Mouse (Mus musculus) hindbrain, embryonic 11.5 days (tissue): ENCODE results near the gene Cenpk. TPM values are rescaled to one million over a fixed set of nuclear protein-coding genes. Genes with fewer than 3 reads are reported as not detected.

Experiments
- ATAC-seq: fragments of 200-750 bp; cut with Nextera tagmentation; 2 replicates; pipeline ENCODE4 v1.8.0; 2017; ENCODE audit warnings: mild to moderate bottlenecking, moderate TSS enrichment, moderate library complexity; ENCODE audit not compliant: low FRiP score
- DNase-seq: peaks from one replicate; pipeline ENCODE4 v3.0.0-alpha.2; 2015; ENCODE audit warnings: low spot score
- H3K27ac ChIP-seq: fragments of 300-500 bp; sonication (generic); 2 replicates; pipeline ENCODE4 v1.5.1; 2014; ENCODE audit warnings: mild to moderate bottlenecking, low read depth, low read length
- H3K27me3 ChIP-seq: fragments of 300-500 bp; sonication (generic); 2 replicates; pipeline ENCODE4 v1.6.1; 2014; ENCODE audit warnings: mild to moderate bottlenecking, low read length, moderate library complexity, mixed read lengths; ENCODE audit not compliant: control insufficient read depth, insufficient read depth
- H3K36me3 ChIP-seq: fragments of 300-500 bp; sonication (generic); 2 replicates; pipeline ENCODE4 v1.6.1; 2014; ENCODE audit warnings: mild to moderate bottlenecking, low read length, moderate library complexity, mixed read lengths; ENCODE audit not compliant: control insufficient read depth, insufficient read depth
- H3K4me1 ChIP-seq: fragments of 300-500 bp; sonication (generic); replicated peaks from 2 replicates; pipeline ENCODE4 v1.6.1; 2014; ENCODE audit warnings: low read length, mixed read lengths; ENCODE audit not compliant: control insufficient read depth, insufficient read depth
- H3K4me2 ChIP-seq: fragments of 300-500 bp; sonication (generic); replicated peaks from 2 replicates; pipeline ENCODE4 v1.6.1; 2014; ENCODE audit warnings: mild to moderate bottlenecking, low read depth, low read length
- H3K4me3 ChIP-seq: fragments of 300-500 bp; sonication (generic); 2 replicates; pipeline ENCODE4 v1.5.1; 2014; ENCODE audit warnings: low read depth, low read length
- H3K9ac ChIP-seq: fragments of 300-500 bp; sonication (generic); 2 replicates; pipeline ENCODE4 v1.6.1; 2014; ENCODE audit warnings: low read depth, low read length
- H3K9me3 ChIP-seq: fragments of 300-500 bp; sonication (generic); 2 replicates; pipeline ENCODE4 v1.6.1; 2016; ENCODE audit warnings: low read length; ENCODE audit not compliant: control insufficient read depth
- WGBS: fragments of 180-500 bp; shearing (Covaris S2); extraction: QIAGEN DNeasy Blood & Tissue Kit; methylation state at CpG from one replicate; pipeline ENCODE4 v1.1.7; 2014; 5-methylcytosine and 5-hydroxymethylcytosine counted together
- polyA plus RNA-seq: library from polyadenylated mRNA; unstranded; fragments of >200 nt; fragmentation: Nextera tagmentation; extraction: Ambion mirVana; gene quantifications from 2 replicates; pipeline ENCODE4 v1.2.1, GENCODE M21; 2014

Gene Cenpk
- polyA plus RNA-seq, 1 experiment from 2014 or later, result 61.6 TPM

DNA sequence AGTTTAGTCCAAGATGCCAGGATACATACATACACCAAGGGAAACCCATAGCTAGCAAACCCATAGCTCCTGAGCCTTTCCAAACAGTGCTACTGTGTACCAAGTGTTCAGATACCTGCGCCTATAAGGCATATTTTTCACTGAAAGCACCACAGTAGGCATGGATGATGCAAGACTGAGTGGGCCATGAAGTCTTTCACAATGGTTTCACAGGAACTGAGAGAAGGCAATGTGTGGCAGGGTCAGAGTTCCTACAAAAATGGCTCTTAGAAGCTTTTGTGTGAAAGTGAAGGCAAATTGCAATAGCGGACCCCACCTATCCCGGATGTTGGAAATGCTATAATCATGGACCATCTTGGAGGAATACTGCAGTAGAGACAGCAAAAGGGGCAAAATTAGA is 30.6 kb downstream of the Cenpk start:
- no peak overlapping the region for H3K9ac ChIP-seq
- no peak for DNase-seq

DNA sequence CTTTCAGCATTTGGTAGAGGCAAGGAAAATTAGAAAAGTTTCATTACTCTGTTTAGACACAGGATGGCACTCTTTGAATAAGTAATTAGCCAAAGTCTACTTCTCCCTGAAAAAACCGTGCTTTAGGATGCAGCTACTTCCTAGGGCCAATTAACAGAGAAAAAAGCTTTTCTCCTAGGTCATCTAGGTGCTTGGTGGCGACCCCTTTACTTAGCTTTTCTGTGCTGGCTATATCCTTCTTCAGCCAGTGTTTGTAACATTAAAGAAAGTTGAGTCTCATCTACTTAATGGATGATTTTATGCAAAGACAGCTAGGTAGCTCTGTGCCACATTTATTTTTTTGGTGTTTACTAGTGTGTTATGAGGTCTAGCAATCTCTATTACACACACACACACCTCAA is 56.6 kb downstream of the Cenpk start:
- no peak overlapping the region for H3K9ac ChIP-seq
- 6% methylated on average over 2 of the region's 2 CpGs for WGBS
- H3K27ac ChIP-seq, result no peak overlapping the region
- no peaks in the 10 kb centered on the region for H3K36me3 ChIP-seq
- no peaks in the 10 kb centered on the region for H3K27me3 ChIP-seq
- ATAC-seq (0 out of 2 replicates have a peak, but pooled peaks have one; percentile 10), DNase-seq (peak; percentile 23)
- no peaks in the 10 kb centered on the region for H3K4me1 ChIP-seq
- no peak overlapping the region for H3K4me3 ChIP-seq
- no peak overlapping the region for H3K4me2 ChIP-seq
- H3K9me3 ChIP-seq, result no peaks in the 10 kb centered on the region

More for the DNA sequence above, 30.6 kb downstream of the Cenpk start:
- H3K27me3 ChIP-seq, result no peaks in the 10 kb centered on the region
- ATAC-seq, result no peak
- no peaks in the 10 kb centered on the region for H3K36me3 ChIP-seq
- no peak overlapping the region for H3K4me3 ChIP-seq
- H3K9me3 ChIP-seq, result no peaks in the 10 kb centered on the region
- H3K4me2 ChIP-seq, result no peak overlapping the region
- H3K27ac ChIP-seq, result no peak overlapping the region
- H3K4me1 ChIP-seq, result no peaks in the 10 kb centered on the region
- 95% methylated on average over 3 of the region's 3 CpGs for WGBS

DNA sequence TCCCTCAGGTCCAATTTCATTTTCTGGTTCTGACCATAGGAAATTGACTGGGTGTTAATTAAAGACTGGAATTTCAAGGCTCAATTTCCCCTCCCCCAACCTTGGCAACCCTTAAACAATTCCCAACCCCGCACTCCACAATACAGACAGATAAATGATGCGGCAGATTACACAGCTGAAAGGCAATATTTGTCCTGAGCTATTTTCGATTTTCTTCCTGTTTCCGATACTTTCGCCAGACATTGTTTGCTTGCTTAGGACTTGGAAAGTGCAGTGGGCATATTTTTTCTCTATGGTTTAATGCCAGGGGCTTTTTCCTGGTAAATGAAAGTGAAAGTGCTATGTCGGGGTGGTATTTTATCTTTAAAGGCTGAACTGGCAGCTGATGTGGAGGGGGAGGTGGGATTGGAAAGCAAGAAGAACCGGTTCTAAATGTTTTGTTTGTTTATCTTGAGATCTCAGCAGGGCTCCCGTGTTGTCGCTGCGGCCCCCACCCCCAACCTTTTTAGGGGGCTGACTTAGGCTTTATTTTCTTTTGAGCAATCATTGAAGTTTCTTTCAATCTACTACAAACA is 57.4 kb downstream of the Cenpk start:
- H3K9me3 ChIP-seq, result no peaks in the 10 kb centered on the region
- H3K4me2 ChIP-seq, result peak overlapping the region; percentile 62
- H3K36me3 ChIP-seq, result no peaks in the 10 kb centered on the region
- peak; percentile 40 for DNase-seq
- H3K9ac ChIP-seq, result peak overlapping the region; percentile 31; the same call in 1 of the 2 replicates
- H3K4me1 ChIP-seq, result no peaks in the 10 kb centered on the region
- ATAC-seq, result no peak
- H3K27ac ChIP-seq, result no peak overlapping the region
- no peaks in the 10 kb centered on the region for H3K27me3 ChIP-seq
- WGBS, result 1% methylated on average over 10 of the region's 10 CpGs
- H3K4me3 ChIP-seq, result peak overlapping the region; percentile 39

DNA sequence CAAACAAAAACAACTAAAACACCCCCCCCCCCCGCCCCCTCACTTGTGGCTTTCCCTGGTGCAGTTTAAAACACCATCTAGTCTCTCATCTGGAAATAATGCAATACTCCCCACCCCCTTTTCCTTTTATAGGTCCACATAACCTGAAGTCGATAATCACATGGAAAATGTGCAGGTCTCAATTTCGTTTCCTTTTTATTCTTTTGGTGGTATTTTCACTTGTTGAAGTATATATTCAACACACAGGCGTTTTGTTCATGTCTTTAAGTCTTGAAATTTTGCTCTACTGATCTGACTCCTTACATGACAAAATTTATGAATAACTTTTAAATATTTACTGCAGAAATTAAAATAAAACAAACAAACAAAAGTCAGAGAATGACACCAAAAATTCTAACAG is 57.9 kb downstream of the Cenpk start:
- 0% methylated on average over 4 of the region's 4 CpGs for WGBS
- Histone ChIP-seq H3K27me3 (no peaks in the 10 kb centered on the region), H3K4me3 (peak overlapping the region; percentile 39), H3K27ac (no peak overlapping the region), H3K9ac (0 out of 2 replicates have a peak overlapping the region, but pooled peaks have one; percentile 31), H3K4me2 (peak overlapping the region; percentile 62), H3K36me3 (no peaks in the 10 kb centered on the region), H3K9me3 (no peaks in the 10 kb centered on the region), H3K4me1 (no peaks in the 10 kb centered on the region)
- ATAC-seq, result peak; percentile 49
- peak; percentile 5 for DNase-seq

DNA sequence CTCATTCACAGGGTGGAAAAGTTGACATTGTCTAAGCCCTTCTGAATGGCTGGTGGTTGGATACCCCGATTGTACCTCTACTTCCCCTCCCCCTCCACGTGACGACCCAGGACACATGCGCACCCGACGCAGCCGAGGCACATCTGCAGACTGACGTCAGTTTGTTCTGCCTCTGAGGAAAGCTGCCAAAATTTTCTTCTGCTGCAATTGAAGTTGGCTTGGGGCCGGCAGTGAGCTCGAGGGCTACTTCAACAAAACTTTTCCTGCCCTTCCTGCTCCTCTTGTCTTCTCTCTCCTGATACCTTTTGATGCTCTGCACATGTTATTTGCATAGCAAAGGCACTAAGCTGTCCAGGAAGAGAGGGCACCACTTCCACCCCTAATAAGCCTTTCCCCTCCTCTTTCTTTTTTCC is 58.5 kb downstream of the Cenpk start:
- DNase-seq (peak; percentile 89), ATAC-seq (peak; percentile 94)
- WGBS, result under 1% methylated on average over 10 of the region's 10 CpGs
- Histone ChIP-seq H3K36me3 (no peaks in the 10 kb centered on the region), H3K4me3 (peak overlapping the region; percentile 39), H3K27ac (no peak overlapping the region), H3K4me1 (no peaks in the 10 kb centered on the region), H3K4me2 (peak overlapping the region; percentile 62), H3K27me3 (no peaks in the 10 kb centered on the region), H3K9me3 (no peaks in the 10 kb centered on the region), H3K9ac (peak overlapping the region; percentile 37; the same call in 1 of the 2 replicates)

DNA sequence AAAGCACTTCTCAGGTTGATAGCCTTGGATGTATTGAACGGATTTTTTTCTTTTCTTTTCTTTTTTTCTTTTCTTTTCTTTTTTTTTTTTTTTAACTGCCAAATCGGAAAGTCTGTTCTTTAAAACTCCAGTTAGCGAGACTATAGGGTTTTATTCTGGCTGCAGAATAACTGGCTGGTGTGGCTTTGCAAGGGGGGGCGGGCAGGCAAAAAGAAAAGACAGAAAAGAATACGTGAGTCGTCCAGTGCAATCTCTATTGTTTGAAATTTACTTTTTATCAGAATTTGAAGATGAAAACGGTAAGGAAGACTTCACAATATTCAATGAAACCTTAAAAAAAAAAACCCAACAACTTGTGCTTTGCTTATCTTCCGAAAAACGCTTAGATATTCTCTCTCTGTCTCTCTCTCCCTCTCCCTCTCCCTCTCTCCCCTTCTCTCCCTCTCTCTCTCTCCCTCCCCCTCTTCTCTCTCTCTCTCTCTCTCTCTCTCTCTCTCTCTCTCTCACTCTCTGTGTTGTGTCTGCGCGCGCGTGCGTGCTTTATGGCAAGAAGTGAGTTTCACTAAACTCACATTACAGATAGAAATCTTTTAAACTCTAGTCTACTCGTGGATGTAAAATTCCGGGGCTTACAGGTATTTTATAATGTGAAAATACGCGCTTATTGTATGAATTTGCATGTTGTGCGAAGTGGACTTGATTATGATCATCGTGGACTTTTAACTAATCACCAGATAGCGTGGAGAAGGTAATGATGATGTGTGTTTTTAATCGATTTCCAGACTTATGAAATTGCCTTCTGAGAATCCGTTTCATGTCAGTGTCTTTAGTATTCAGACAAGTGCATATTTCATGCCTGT is 59.2 kb downstream of the Cenpk start, which contains the start of gene Adamts6:
TSS of gene Adamts6 (plus strand) at position 470 of the 860 bp plus-strand sequence.
- H3K4me1 ChIP-seq, result no peaks in the 10 kb centered on the region
- peak; percentile 53 for DNase-seq
- no peaks in the 10 kb centered on the region for H3K27me3 ChIP-seq
- H3K4me3 ChIP-seq, result peak within 1 kb of the TSS; percentile 39
- no peak within 1 kb of the TSS for H3K27ac ChIP-seq
- no peaks in the 10 kb centered on the region for H3K36me3 ChIP-seq
- no peak for ATAC-seq
- WGBS, result under 1% methylated on average over 23 of the region's 23 CpGs
- no peaks in the 10 kb centered on the region for H3K9me3 ChIP-seq
- H3K4me2 ChIP-seq, result peak within 1 kb of the TSS; percentile 62
- H3K9ac ChIP-seq, result peak within 1 kb of the TSS; percentile 38

DNA sequence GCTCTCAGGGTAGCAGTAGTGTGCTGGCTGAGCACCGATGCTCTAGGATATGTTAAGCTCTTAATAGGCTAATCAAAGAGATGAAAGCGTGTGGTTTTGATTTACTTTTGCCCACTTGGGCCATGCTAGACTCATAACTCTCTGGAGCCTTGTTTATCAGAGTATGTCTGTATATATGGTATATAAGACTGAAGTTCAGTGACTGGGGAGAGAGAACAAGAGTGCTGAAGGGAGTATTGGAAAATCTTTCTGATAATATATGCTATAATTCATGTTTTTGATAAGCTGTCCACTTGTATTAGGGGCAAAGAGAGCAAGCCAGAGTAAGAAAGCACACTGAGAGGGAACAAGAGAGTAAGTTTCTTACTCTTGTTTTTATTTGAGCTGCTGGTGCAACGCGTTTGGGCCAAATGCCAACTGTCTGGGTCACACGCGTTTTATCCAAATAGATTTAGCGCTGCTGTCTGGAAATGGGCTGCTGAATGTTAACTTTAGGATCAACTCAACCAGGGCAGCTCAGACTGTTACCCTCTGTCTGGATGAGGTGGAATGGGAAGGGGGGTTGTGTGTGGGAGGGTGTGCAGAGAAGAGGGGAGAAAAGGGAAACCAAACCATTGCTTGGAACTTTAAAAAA is 59.9 kb downstream of the Cenpk start:
- ATAC-seq (peak; percentile 38; the same call in 1 of the 2 replicates), DNase-seq (peak; percentile 52)
- no peaks in the 10 kb centered on the region for H3K27me3 ChIP-seq
- no peak overlapping the region for H3K27ac ChIP-seq
- H3K4me1 ChIP-seq, result no peaks in the 10 kb centered on the region
- H3K9ac ChIP-seq, result peak overlapping the region; percentile 38
- H3K4me3 ChIP-seq, result peak overlapping the region; percentile 39
- peak overlapping the region; percentile 62 for H3K4me2 ChIP-seq
- no peaks in the 10 kb centered on the region for H3K9me3 ChIP-seq
- WGBS, result under 1% methylated on average over 7 of the region's 7 CpGs
- H3K36me3 ChIP-seq, result no peaks in the 10 kb centered on the region

DNA sequence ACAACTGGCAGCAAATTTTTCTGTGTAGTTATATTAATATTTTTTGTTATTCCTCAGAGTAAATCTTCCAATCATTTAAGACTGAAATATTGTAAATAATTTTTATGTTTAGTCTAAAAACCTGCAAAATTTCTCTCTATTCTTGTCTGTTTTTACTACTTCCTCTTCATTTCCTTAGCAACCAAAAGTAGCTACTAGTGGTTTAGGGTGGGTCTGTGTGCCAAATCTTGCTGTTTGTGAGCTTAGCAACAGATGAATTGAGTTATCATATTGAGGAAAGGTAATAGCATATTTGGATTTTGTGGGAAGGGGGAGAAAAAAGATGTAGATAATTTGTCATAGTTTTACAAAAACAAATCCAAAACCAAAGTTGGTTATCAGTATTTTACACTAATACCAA is 60.8 kb downstream of the Cenpk start:
- H3K4me3 ChIP-seq, result no peak overlapping the region
- no peaks in the 10 kb centered on the region for H3K27me3 ChIP-seq
- DNase-seq (no peak), ATAC-seq (no peak)
- H3K9ac ChIP-seq, result no peak overlapping the region
- H3K27ac ChIP-seq, result no peak overlapping the region
- H3K4me1 ChIP-seq, result no peaks in the 10 kb centered on the region
- no peaks in the 10 kb centered on the region for H3K36me3 ChIP-seq
- no peak overlapping the region for H3K4me2 ChIP-seq
- no peaks in the 10 kb centered on the region for H3K9me3 ChIP-seq
